9 mouse cellular contexts compared by ENCODE assay signal in genomic region chr8:30916184-30916751, GRCm38 (mm10).
DNase-seq lines count a peak whose midpoint lies in the region; TF ChIP-seq lines count a peak whose summit lies in the region.
"Had no signal": no experiment of that assay in that cellular context is flagged by ENCODE, and none has a peak within 500 bp of the region (broad histone marks: within the 10 kb centered on the region; RNA-seq: fewer than 3 reads in every experiment).

No protein-coding gene starts in this region.

- no peak for TF ChIP-seq CTCF in layer of hippocampus, adult 2 months (conservative IDR thresholded peaks at IDR 0.05)

- H3K27ac ChIP-seq in layer of hippocampus, adult 2 months, result peak overlapping the region; percentile 79

- peak overlapping the region; percentile 55 for H3K4me3 ChIP-seq in layer of hippocampus, adult 2 months
- H3K4me3 ChIP-seq: megakaryocyte, embryonic 14.5 days had no signal

- peak; percentile 17 for DNase-seq in adrenal gland, postnatal 10 days
- DNase-seq in adrenal gland, adult 2 months, result no peak
- peak; percentile 39 to 46 for DNase-seq in right cerebral cortex, adult 2 months (ENCODE audit: low spot score in 2 of 2)
- DNase-seq in right cerebral cortex, postnatal 36 days (ENCODE audit: low spot score in 2 of 2), result no peak
- peak in 1 of 2 experiments; percentile 29 for DNase-seq in layer of hippocampus, adult 2 months (ENCODE audit: low spot score in 2 of 2)
- DNase-seq in lung, postnatal 4 days, result peak; percentile 5 to 36
- DNase-seq in urinary bladder, postnatal 4 days (ENCODE audit: low spot score in 2 of 2), result no peak
- no peak for DNase-seq in yolk sac, embryonic 10.5 days (ENCODE audit: low spot score)

Comparison
In these comparisons a context has a peak if more than half of its experiments do, and no peak if none do; other contexts are left out.
1. DNase-seq: peak in adrenal gland, postnatal 10 days (single experiment), right cerebral cortex, adult 2 months (2 of 2) and lung, postnatal 4 days (2 of 2); none in adrenal gland, adult 2 months (single experiment), right cerebral cortex, postnatal 36 days (0 of 2), urinary bladder, postnatal 4 days (0 of 2) and yolk sac, embryonic 10.5 days (single experiment).